Mouse (Mus musculus) urinary bladder, postnatal 4 days (tissue): ENCODE data around the gene Gps1.
"Not testable (repeated sequence)": the region's sequence is repeated elsewhere in the genome, so short reads cannot be mapped to it uniquely, and the experiment has no call there.

Experiments
- DNase-seq, 2 experiments: peaks; one replicate each; pipeline ENCODE4 v3.0.0; 2021 to 2022; ENCODE audit warnings: low spot score in 2 of 2

The Gps1 gene

DNA sequence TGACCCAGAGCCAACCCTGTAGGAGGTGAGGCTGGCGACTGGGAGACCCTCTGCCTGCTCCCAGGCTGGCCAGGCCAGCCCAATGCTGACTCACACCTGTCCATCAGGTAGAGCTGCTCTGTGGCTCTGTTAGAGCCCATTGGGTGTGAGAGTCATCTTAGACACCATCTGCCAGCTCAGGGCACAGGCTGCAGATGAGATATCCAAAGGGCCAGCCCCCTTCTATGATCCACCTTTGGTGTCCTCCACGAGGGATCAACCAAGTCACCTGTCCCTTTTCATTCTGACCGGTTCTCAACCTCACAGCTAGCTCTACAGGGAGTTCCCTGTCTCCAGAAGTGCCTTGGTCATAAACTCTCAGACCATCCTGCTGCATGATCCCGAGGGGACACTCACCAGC is 38.2 kb downstream of the Gps1 start:
- DNase-seq: no peak

DNA sequence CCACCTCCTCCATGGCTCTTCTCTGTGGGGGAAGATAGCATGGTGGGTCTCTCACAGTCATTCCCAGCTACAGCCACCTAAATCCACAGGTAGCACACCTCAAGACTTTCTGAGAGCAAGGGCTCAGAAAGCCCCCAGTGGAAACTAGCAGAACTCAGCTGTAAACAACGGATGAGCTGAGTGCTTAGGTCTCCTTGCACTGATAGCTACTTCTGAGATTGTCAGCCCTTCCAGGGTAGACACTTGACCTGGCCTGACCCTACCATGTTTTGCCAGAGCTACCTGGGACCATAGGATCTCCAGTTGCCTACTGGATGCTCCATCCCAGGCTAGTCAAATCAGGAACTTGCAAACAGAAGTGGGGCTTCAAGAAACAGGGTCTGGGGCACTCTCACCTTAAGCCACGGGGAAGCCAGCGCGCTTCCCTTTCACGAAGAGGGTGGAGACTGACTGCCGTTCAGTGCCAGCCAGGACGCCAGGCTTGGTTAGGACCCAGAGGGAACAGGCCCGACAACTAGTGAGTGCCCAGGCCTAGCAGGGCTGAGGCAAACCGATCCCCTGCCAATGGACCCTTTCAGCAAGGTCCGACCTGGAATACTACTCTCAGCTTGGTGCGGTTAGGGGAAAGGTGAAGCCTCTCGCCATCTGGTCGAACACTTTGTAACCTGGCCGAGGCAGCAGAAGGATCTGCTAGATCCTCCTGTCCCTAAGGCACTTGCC is 38.9 kb downstream of the Gps1 start:
- peak in 1 of 2 experiments; percentile 60 for DNase-seq

- DNase-seq: peak in 1 of 2 experiments; percentile 73
Observed at GRCm38 (mm10) chr11:120823551-120823947, 39.5 kb downstream of the Gps1 start.

DNA sequence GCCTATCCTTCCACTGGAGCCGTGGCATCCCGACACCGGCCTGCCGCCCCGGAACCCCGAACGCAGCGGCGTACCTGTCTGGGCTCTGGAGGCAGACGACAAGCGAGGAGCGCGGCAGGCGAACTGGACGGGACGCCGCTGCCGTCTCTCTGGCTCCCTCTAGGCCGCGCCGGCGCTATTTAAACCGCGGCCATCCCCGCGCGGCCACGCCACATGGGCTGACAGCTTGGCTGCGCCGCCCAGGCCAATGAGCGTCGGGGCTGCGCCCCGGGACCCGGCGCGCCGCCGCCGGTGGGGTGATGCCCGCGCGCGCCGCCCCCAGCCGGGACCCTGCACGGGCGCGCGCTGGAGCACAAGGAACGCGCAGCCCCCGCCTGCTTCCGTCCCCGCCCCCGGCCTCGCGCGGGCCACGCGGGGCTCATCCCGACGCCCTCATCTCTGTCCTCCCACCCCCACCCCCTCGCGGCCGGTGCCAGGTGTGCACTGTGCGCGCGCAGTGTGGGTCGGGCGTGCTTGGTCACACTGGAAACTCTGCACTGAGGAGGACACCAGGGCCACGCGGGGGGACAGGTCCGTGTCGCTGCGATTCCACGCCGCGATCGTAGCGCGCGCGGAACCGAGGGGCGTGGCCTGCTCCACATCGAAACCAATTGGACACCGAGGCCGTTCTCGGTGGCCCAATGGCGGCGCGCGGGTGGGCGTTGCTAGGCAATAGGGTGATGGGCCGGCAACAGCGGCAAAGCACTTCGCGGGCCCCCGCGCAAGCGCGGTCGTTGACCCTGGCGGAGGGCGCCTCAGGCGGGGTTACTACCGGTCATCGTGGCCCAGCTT is 40.1 kb downstream of the Gps1 start, which contains the start of gene Fasn:
Gene Fasn (minus strand): TSS at position 592 of the 831 bp plus-strand sequence.
- DNase-seq: peak; percentile 97 to 98

DNA sequence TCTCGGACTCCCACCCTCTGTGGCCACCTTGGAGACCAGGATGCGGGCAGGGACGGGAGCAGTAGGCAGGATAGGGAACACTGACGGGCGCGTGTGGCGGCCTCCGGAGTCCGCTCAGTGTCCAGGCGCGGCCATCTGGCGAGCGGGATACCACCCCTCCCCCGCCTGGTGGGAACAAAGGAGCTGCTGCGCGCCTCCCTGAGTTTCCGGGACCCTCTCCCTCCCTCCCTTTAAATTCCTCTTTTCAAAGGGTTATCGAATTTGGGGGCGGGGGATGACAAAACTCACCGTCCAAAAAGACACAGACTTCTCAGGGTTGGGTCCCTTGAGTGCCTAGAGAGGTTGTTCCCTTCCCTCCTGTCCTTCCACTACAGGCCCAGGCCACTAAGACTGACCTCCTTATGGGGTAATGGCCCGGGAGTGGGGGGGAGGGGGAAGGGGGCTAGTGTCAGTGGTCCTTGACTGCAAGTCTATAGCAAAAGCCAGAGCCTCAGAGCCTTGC is 40.8 kb downstream of the Gps1 start:
- DNase-seq: no peak

GRCm38 (mm10) chr11:120825289-120825863 is 41.3 kb downstream of the Gps1 start:
- DNase-seq: no peak

DNA sequence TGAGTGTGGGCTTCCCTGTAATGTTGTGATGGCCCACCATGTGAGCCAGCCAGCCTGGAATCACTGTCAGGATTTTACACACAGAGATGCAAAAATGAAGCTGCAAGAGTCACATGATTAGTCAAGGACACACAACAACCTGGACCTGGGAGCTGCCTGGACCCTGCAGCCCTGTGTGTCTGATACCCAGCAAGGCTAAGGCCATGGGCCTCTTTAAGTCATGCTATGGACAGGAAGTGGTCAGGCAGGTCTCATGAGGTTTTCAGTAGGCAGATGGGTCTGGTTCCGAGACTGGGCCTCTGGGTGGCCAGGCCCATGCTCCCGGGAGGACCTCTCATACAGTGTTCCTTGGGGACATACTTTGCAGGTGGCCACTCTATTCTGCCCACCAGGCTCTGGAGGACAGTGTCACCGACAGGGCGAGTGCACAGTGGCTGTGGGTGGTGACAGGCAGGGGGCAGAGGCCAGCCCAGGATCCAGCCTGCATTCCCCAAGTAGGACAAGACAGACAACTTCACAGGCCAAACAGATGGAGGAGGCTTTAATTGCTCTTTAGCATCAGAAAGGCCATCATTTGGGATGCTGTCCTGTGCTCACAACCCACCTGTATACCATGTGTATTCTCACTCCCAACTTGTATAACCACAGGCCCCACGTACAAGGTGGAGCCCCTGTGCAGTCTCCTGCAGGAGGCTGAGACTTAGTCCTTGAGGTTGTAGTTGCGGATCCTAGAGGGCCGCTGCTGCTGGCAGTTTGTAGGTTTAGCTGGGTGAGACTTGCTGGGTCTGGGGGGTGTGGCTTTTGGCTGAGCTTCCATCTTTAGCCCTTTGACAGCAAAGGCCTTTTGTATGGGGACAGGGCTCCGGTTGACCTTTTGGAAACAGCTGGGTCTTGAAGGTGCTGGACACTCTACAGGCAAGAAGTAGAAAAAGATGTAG is 42.2 kb downstream of the Gps1 start:
- no peak for DNase-seq

DNA sequence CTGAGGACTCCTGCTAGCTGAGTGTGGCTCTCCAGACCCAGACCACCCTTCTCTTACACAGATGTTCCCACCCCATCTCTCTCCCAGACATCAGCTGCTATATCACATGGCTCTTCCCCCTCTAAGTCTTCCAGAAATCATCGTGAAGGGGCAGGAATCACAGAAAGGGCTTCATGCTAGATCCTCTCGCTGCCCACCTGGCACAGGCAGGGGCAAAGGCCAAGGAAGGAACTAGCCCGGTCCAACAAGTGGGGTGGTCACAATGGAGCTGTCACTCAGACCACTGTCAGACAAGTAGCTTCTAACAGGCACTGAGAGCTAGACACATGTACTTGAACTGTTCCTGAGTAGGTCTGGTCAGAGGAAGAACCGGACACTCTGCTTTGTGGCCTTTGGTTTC is 44.3 kb downstream of the Gps1 start:
- DNase-seq: no peak

DNA sequence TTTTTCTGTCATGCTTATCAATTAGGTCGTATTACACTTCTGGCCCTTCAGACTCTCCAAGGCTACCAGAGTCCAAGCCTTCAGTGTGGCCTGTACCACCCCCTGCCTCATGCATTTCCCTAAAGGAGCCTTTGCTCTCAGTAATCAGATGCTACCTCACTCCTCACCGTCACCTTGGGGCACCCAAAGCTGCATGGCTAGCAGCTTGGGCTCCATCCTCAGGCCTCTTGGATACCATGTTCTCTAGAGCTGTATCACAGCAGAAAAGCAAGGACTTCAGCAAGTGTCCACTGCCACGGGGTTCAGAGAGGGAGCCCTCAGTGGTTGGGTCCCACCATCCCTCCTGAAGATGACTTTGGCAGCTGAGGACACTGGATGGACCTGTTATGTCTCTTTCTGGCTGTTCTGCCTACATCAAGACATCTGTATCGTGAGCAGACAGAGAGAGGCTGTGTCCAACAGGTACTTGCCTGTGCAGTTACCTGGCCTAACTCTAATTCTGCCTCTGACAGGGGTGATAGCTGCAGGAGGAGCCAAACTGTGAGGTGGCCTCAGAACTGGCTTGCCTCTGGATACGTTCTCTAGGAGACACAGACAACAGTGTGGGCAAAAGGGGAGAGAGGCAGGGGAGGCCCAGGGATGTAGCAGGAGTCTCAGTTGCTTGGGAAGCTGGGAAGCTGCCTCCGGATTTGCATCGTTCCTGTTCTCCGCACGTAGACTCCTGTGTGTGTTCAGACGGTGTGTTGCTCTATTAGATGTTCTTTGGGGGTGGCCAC is 45.9 kb downstream of the Gps1 start:
- DNase-seq: no peak

GRCm38 (mm10) chr11:120830686-120831085 is 46.6 kb downstream of the Gps1 start:
- no peak for DNase-seq

- DNase-seq: no peak
Observed at GRCm38 (mm10) chr11:120831659-120832440, 47.8 kb downstream of the Gps1 start.

- not testable (repeated sequence) for DNase-seq
Observed at GRCm38 (mm10) chr11:120832962-120833361, 48.9 kb downstream of the Gps1 start.

GRCm38 (mm10) chr11:120833555-120834280 is 49.6 kb downstream of the Gps1 start:
- no peak for DNase-seq
